Mouse (Mus musculus): Measurements from ENCODE around the gene Adra1d.

DNA sequence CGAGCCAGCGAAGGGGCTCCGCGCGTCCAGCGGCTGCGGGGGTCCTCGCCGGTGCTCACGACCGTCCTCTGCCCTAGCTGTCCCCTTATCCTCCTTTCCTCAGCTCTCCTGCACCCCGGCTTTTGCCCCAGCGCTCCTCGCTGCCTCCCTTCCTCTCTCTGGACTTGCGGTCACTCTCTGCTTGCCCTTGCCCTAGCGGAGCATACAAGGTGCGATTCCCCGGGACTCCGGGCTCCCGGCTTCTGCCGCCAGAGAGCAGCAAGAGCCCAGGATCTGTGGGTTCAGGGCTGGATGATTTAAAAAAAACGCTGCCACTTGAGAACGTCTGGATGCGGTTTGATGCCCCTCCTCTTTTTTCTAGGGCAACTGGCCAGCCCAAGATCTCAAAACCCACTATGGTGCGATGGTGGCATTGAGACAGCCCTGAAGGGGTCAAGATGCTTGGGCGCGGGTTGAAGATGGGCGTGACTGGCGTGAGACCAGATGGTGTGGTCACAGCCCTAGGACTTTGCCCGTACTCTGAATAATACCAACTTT lies 571 bp upstream of the Adra1d start:
- TF ChIP-seq CTCF (conservative IDR thresholded peaks at IDR 0.05; ENCODE audit: low read length) (peak; percentile 29), POU5F1 (IDR thresholded peaks at IDR 0.05; ENCODE audit: borderline replicate concordance, low read length) (no peak), NANOG (IDR thresholded peaks at IDR 0.05; ENCODE audit: borderline replicate concordance, low read length) (no peak)
